Mouse (Mus musculus) ovary, postnatal 14 days (tissue): ENCODE data around the gene 5730596B20Rik.

Experiments used
- DNase-seq: peaks from one replicate; pipeline ENCODE4 v3.0.0; 2022; ENCODE audit warnings: low spot score

5730596B20Rik gene

GRCm38 (mm10) chr6:52200073-52200750 is 22.9 kb downstream of the 5730596B20Rik start:
- DNase-seq = no peak

DNA sequence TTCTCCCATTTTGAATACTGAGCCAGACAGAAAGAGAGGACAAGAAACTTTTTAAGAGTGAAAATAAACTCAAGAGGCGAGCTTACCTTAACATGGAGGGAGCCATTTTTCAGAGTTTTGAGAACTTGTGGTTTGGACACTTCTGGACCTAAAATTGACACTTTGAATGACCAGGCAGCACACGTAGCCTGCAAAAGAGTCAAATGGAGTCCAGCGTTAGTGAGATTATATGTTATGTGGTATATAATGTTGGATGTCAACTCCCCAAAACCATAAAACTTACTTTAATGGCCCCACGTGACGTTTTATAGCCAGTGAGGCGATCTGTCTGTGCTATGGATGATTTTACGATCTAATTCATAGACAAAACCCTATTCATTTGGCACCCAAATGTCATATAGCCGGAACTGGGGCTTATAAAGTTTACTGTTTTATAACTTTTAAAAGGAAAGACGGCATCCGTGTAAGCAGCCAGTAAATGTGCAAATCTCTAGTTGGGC is 23.5 kb downstream of the 5730596B20Rik start:
- no peak for DNase-seq

GRCm38 (mm10) chr6:52201269-52201668 is 24.0 kb downstream of the 5730596B20Rik start:
- no peak for DNase-seq

- DNase-seq = no peak
Measured at GRCm38 (mm10) chr6:52202362-52203120, 25.2 kb downstream of the 5730596B20Rik start.

- DNase-seq = no peak
Measured at GRCm38 (mm10) chr6:52203121-52203370, 25.7 kb downstream of the 5730596B20Rik start.

DNA sequence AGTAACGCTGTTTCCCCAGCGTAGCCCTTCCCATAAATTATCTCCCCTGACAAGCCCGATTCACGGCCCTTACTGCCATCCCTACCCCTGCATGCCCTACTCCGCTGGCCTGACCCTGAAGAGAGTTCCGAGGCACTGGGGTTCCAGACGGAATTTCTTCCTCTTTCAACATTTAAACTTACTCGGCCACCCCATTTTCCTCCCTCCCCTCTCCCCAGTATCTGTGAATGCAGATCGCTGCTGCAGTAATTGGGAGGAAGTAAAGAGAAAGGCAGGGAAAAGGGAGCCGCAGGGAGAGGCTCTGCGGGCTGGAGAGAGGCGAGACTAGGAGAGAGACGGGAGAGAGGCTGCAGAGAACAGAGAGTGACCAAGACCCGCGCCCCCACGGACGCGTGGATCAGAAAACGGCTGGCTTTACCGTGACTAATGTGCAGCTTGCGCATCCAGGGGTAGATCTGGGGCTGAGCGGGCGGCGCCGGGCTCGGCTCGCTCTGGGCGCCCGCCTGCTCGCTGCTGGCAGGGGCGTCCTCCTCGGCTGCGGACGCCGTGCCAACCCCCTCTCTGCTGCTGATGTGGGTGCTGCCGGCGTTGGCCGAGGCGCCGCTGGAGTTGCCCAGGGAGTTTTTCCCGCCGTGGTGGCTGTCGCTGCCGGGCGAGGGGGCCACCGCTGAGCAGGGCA is 26.2 kb downstream of the 5730596B20Rik start:
- no peak for DNase-seq

DNA sequence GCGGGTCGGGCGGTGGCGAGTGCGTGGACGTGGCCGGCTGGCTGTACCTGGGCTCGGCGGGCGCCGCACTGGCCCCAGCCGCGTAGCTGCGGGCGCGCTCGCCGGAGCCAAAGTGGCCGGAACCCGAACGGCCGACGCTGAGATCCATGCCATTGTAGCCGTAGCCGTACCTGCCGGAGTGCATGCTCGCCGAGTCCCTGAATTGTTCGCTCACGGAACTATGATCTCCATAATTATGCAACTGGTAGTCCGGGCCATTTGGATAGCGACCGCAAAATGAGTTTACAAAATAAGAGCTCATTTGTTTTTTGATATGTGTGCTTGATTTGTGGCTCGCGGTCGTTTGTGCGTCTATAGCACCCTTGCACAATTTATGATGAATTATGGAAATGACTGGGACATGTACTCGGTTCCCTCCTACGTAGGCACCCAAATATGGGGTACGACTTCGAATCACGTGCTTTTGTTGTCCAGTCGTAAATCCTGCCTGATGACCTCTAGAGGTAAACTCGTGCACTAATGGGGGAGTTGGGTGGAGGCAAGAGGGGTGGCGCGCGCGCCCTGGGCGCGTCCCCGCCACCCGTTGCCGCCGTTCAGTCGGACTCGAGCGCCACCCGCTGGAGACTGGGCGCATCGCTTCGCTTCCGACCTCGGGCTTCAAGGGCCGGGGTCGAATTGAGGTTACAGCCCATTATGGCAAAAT is 26.9 kb downstream of the 5730596B20Rik start, which contains the start of gene Hoxa5:
TSS of gene Hoxa5 (minus strand) at position 538 of the 703 bp plus-strand sequence.
- DNase-seq = peak; percentile 78

GRCm38 (mm10) chr6:52205221-52205620 is 27.9 kb downstream of the 5730596B20Rik start:
- DNase-seq = no peak

- no peak for DNase-seq
Measured at GRCm38 (mm10) chr6:52205638-52206621, 28.6 kb downstream of the 5730596B20Rik start.

- no peak for DNase-seq
Measured at GRCm38 (mm10) chr6:52206882-52207683, 29.8 kb downstream of the 5730596B20Rik start.

- DNase-seq = no peak
Measured at GRCm38 (mm10) chr6:52207684-52207976, 30.3 kb downstream of the 5730596B20Rik start.

GRCm38 (mm10) chr6:52208072-52208867 is 31.0 kb downstream of the 5730596B20Rik start, which contains the start of gene Hoxa6:
Hoxa6 (minus strand) TSS chr6:52208722.
- no peak for DNase-seq

GRCm38 (mm10) chr6:52208868-52209684 is 31.8 kb downstream of the 5730596B20Rik start:
- DNase-seq = no peak

DNA sequence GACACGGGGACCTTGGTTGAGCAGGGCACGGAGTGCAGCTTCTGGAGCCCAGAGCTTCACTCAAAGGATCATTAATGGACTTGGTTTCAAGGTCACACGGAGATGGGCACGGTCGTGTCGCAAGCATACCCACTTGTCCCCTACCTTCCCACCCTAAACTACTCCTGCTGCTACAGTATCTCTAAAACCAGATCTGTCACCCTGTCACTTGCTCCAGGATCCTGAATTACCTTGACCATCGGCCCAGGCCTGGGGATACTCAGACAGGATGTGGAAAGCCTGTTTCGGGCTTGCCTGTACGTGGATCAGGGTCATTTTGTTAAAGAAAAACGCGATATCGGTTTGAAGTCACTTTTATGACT is 32.4 kb downstream of the 5730596B20Rik start:
- no peak for DNase-seq

- DNase-seq = peak; percentile 71
Measured at GRCm38 (mm10) chr6:52211170-52211935, 34.1 kb downstream of the 5730596B20Rik start.

- DNase-seq = no peak
Measured at GRCm38 (mm10) chr6:52211961-52212360, 34.7 kb downstream of the 5730596B20Rik start.

GRCm38 (mm10) chr6:52212556-52213118 is 35.3 kb downstream of the 5730596B20Rik start:
- no peak for DNase-seq
